Mouse (Mus musculus) spleen, embryonic (tissue): ENCODE results near the gene Ntm.

ENCODE experiments used
- CTCF ChIA-PET: fragments of 350-600 bp; sonication (Branson Sonifier 250); formaldehyde crosslinking; loops from one replicate; lab custom pipeline; 2022; lab: Charles Lee

The Ntm gene

DNA sequence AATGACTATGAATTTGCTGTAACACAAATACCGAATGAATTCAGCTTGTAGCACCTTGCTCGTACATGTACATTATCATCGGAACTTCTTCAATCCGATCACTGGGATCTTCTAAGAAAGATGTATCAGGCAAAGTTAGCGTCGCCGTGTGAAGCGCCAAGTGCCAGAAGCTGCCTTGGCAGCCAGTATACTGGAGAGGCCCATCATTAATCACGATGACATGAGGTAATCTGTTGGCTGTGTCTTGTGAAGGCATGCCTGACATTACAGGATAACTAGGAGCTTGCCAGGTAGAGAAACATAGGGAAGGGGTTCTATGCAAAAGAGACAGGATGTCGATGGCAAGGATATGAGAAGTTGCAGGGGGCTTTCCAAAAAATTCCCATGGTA is 376.6 kb downstream of the Ntm start:
- CTCF ChIA-PET: no interaction called here

DNA sequence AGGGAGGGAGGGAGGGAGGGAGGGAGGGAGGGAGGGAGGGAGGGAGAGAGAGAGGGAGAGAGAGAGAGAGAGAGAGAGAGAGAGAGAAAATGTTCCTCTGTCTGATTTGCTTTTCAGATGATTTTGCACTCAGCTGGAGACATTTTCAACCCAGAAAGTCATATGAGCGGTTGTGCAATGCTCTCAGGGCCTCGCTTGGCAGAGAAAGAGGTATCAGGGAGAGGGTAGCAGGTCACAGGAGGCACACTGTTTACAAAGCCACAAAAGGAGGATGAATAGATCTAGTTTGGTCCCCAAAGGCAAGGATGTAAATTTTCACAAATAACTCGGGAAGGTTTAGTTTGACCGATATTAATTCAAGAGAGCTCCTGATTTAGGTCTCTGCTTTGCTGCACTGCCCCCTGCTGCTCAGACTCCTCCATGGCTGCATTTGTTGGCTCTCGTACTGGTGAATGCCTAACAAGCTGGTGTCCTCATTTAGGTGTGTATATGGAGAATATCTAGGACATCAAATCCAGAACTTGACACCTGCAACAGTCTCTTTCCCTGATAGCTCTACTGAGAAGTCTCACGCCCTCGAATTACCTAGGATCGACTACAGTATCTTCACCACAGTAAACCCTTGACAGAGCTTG is 377.1 kb downstream of the Ntm start:
- CTCF ChIA-PET: no interaction called here

DNA sequence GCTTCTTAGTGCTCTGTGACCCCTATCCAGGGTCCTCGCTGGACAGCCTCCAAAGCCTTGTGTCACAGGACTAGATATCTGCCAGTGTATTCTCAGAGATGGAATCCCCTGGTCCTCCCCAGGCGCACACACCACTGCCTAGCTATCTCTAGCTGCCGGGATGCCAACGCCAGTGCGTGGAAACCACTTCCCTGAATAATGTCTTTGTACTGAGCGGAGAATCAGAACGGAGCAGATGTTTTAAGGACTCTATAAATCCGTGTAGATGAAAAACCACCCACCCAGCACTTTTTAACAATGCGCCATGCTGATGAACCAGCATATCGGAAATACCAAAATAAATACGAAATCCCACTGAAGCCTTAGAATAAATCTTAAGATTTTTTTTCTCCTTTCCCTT is 384.7 kb downstream of the Ntm start:
- CTCF ChIA-PET: no interaction called here

DNA sequence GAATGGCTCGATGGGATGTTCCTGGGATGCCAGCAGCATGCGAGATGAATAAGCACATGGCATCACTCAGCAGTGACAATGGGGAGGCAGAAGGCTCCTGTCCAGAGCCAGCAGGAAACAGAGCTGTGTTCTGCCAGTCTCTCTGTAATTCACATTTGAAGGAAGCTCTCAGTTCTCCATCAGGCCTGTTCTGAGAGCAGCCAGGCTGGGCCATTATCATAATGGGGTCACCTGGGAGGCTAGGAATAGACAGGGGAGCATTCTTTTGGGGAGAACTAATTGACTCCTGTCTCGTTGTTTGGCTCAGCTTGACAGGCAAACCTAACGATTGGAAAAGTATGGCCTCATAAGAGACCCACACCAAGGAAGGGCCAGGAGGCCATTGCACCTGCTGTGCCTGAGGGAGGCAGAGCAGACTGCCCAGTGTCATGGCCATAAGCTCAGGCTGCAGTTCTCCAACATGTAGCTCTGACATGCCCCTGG is 386.8 kb downstream of the Ntm start:
- CTCF ChIA-PET: no interaction called here

DNA sequence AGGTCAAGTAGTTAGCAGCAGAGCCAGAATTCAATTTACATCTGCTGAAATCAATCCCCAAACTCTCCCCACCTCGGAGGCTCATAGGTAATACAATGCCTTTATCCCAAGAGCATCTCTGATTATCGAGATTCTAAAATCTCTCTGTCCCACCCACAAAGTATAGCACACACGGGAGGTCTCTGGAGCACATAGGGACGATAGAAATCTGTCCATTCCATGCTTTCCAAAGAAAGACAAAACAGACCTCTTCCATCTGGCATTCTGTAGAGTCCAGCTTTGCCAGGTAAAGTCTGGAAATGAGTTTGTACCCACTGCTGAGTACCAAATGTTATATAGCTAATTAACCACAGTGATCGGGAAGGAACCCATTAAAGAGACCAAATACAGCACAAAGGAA is 388.4 kb downstream of the Ntm start:
- CTCF ChIA-PET: no interaction called here

DNA sequence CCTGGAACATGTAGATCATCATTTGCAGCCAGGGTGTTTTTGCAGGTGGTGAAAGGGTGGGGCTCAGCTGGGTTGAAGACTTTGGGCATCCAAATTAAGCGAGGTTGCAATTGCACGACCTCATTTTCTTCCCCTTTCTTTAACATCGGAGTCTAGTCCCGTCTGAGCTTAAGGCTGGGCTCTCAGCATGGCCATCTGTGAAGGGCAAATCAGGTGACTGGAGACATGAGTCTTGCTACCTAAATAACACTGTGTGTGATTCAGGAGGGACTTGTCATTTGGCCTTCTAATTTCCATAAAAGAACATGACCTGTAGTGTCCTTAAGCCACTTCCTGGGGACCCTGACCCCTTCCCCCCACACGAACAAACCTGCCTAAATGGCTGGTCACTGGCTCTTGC is 394.4 kb downstream of the Ntm start:
- CTCF ChIA-PET: no interaction called here

DNA sequence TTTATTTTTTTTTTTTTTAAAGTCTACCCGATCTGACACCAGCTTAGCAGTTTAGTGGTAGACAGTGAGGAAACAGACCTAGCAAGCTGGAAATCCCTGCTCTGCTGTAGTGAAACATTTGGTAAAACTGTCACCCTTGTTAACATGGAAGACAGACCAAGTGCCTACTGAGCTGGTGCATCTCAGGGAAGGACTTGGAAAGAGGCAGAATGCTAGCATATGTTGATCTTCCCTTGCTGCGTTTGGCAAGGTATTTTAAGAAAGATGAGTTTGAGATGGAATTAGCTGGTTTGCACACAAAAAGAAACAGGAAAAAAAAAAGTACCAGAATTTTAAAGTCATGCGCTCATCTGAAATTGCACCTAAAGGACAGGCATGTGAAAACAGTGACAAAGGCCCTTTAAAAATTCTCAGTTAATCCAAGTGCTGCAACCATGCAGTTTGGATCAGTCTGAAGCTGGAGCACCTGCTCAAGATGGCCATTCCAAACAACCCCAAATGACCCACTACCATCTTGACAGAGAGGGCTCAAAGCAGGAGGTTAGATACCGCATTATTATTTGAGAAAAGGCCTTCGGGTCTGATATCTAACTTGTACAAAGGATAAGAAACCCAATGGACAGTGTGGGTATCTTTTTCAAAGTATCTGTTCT is 400.4 kb downstream of the Ntm start:
- CTCF ChIA-PET: no interaction called here

DNA sequence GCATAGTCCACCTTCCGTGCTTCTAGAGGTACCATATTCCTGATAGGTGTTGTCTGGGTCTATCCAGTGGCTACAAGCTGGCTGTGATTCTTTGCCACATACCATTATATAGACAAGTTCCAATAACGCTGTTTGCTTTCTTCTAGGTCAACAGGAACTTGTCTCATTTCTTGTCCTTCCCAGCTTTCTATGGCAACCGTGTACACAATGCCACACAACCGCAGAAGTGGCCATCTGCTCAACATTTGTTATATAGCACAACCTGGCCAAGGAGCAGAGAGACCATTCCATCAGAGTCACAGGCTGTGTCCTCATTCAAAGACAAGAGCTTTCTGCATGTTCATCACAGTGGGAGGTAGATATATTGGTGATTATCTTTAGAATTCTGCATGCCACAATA is 404.0 kb downstream of the Ntm start:
- CTCF ChIA-PET: no interaction called here

DNA sequence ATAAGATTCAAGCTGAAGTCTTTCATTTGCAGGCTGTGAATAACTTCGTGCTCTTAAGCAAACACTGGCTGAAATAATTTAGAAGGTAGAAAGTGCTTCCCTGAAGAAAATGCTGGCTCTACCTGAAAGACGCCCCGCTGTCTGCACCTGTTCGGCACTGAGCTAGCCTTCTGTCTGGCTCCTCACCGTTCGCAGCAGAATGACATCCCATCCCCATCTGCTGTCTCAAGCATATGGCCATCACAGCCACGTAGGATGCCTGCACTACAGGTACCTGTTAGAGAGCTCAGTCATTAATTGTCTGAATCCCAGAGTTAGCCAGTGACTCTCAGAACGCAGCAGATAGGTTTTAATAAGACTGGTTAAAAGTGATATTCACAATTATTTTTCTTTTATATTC is 412.4 kb downstream of the Ntm start:
- CTCF ChIA-PET: interaction anchor here (0.6 kb wide), 1 partner anchor 1151 kb away, joined by 4 read pairs; no protein-coding TSS in a partner anchor

DNA sequence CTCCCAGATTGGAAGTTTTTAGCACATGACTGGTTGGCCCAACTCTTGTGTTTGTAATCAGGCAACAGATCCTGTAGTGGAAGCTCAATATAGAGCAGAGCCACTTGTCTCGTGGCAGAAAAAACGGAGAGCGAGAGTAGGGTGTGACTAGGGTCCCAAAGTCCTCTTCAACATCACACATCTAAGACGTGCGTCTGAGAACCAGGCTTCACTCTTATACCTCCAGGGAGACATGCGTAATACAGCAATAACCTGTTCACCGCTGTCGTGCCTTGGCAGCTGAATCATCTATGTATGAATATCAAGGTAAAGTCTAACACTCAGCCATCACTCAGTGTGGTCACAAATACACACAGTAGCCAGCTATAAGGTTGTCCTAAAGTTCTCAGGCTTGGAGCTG is 412.8 kb downstream of the Ntm start:
- CTCF ChIA-PET: interaction anchor here (0.6 kb wide), 1 partner anchor 1151 kb away, joined by 4 read pairs; no protein-coding TSS in a partner anchor

DNA sequence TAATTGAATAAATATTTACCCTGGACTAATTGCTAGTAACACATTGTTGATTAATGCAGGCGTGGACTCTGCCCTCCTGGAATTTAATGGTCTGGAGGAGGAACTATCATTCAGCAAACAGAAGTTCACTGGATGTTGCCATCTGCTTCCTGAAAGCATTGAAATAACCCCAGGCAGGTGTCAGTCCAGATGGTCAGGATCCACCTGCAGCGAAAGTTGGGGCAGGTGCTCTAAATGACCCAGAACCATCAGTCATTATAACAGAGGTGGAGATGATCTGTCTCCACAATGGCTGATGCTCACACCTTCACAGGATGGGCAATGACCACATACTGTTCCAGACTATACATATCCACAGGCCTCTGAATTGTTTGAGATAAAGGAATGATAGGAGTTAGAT is 426.5 kb downstream of the Ntm start:
- CTCF ChIA-PET: no interaction called here

DNA sequence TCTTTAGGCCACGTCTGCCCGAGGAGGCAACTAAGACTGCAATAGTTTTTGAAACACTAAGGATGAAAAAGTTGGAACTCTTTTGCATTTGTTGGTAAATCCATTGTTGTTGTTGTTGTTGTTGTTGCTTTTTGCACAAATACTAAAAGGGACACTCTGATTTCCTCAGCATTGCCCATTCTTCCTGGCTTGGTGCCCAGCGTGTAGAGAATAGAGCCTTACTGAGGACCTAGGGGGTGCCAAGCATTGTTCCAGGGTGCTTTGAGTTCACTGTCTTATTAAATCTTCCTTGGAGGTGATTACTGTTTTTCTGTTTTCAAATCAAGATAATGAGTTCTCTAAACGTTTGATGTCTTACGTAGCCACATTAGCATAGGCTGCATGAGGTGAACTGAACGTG is 428.2 kb downstream of the Ntm start:
- CTCF ChIA-PET: no interaction called here

DNA sequence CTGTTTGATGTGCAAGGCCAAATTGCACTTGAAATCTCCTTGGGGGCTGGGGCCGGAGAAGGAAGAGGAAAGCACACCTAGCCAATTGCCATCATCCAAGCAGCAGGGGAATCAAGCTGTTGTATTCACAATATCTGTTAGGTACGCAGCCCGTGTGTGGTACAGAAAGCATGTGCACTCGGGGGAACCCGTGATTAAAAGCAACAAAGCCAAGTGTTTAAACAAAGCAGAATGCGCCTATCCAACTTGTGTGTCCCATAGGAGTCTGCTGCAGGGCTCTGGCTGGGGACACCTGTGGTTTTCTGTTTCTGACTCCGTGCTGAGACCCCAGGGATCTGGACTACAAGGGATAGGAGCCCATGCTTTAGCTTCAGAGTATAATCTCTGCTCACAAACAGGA is 428.6 kb downstream of the Ntm start:
- CTCF ChIA-PET: no interaction called here

DNA sequence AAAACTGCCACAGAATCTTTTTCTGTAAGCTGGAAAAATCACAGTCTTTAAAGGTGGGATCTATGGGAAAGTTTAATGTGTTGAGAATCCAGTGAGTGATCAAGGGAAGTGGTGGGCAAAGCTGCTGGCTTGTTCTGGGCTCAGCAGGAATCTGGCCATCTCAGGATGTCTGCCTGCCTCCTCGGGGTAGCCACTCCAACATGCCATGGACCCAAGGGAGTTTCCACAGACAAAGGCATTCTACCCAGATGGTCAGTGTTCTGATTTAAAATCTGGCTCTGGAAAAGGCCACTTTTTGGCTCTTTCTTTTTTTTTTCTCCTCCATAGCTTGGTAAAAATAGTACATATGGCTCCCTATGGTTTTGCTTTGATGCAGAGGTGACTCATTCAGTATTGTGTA is 429.4 kb downstream of the Ntm start:
- CTCF ChIA-PET: no interaction called here

DNA sequence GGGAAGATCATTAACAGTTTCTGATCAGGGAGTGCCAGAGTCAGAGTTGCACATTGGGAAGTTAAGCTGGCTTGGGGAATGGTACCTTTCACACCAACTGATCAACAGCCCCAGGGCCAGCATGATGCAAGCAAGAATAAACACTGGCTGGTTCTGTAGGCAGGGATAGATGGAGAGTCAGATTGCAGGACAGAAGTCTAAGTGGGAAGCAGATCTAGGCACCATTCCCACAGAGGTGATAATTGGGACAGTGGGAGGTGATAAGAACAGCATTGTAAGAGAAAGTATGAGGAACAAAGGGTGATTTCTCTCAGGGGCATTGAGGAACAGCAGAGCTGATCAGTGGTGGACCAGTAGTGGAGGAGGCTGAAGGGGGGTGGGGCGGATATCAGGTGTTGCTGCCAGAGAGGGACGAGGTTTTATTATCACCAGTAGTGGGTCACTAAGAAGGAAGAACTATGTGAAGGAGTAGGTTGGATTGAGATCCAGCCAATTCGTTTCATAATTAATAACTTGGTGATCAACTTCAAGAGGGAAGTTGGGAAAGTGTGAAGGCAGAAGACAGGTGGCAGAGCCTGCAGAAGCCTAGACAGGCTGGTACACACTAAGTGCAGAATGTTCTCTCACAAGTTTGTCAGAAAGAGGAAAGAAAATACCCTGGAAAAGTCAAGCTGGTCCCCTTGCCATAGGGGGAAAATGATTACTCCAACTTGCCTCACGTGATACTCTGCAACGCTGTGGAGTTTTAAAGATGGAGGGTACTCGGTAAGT is 431.6 kb downstream of the Ntm start:
- CTCF ChIA-PET: no interaction called here

DNA sequence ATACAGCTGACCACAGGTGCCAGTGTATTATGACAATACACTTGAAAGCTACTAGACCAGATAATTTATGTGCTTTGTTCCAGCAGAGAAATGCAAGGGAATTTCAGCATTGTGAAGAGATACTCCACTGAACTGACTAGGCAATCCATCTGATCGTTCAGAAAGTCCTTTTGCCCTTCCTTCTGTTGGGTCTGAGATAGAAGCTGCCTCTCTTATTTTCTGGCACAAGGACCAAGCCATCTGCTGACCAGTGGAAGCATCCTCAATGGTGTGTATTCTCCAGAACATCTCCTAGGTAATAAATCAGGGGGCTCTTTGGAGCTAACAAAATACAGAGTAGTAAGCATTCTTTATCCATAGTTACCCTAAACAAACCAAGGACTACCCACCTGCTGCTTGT is 438.8 kb downstream of the Ntm start:
- CTCF ChIA-PET: no interaction called here

DNA sequence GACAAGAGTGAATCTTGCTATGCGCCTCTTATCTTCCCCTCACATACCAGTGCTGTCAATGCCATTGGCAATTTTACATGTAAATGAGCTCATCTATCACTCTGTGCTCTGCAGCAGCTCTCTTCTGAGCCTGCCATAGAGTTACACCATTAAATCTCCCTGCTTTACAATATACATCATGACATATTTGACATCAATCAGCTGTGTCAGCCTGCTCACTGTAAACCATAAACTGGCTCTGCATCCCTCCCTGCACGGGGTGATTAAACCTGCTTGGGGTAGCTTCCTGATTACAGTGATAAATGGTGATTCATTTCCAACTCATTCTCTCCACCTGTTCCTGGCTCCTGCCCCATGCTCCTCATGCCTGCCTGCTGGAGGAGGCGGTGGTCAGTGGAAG is 439.7 kb downstream of the Ntm start:
- CTCF ChIA-PET: no interaction called here

DNA sequence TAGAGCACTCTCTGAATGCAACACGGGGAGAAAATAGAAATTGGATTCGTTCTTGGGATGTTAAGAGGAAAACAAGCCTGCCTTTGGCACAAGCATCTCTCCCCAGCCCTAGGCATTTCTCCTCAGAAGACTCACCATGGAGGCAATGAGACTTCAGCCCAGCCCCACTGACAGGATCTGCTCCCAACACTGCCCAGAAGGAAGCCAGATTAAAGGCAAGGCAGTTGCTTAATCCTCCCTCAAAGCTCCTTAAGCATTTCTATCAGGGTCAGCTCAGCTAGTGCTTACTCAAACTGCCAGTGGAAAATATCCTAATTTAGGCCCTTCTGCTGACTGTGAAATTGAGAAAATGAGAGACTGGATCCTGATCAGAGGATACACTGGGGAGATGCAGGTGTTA is 443.8 kb downstream of the Ntm start:
- CTCF ChIA-PET: no interaction called here

DNA sequence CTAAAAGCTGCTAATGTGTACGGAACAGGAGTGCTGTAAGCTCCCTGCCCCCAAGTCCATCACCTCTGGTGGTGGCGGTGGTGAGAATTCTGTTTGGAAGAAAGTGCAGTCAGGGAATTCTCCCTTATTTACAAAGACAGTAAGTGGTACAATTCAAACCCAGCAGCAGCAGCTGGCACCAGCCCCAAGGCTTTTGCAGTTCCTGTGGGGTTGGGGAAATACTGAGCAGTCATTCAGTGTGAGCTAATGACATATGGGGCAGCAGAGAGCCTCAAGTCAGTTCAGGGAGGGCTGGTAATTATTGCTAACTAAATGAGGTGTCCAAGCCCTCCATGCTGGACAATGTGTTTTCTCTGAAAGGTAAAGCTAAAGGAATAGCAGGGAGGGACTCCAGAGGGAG is 446.3 kb downstream of the Ntm start:
- CTCF ChIA-PET: no interaction called here

DNA sequence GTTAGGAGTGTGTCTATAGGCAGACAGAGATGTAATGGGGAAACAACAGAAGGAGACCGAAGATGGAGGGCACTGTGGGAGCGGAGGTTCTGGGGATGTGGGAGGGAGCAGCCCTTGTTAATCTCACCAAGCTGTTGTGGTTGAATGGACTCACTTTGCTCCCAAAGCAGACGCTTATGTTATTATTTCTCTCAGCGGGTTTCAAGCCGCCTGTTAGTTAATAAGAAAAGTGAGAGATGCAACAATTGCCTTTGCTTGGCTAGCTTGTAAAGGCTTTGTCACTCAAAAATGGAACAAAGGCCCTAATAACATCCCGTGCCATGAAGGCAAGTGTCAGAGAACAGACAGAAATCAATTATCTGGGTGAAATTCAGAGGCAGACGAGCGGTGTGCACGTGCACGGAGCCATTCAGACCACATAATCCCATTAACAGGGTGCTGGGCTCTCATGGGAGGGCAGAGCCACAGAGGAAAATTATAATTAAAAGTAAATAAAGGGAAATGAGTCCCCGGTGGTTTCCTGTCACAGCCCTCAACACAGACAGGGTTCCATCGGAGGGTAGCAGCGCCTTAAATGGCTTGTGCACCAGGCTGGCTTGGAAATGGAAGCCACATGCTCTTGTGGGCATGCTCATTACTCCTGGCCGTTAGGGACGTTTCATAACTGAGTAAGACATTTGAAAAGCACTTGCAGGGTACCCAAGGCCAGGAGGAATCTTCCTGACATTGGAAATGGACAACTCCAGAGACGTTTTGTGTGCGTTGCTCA is 448.2 kb downstream of the Ntm start:
- CTCF ChIA-PET: no interaction called here

DNA sequence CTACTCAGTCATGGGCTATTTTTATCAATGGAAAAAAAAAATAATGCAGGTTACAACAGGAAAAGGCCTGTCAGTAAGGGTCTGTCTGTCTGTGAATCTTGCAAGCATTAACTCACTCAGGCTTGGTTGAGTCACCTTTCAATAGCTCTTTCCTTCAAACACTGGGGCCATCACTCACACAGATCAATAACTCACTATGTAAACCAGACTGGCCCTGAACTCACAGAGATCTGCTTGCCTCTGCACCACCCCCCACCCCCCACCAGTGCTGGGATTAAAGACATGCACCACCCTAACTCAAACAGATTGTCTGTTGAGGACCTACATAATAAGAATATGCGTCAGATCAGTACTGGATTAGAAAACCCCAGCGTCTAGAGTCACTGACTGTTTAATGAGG is 466.9 kb downstream of the Ntm start:
- CTCF ChIA-PET: no interaction called here

DNA sequence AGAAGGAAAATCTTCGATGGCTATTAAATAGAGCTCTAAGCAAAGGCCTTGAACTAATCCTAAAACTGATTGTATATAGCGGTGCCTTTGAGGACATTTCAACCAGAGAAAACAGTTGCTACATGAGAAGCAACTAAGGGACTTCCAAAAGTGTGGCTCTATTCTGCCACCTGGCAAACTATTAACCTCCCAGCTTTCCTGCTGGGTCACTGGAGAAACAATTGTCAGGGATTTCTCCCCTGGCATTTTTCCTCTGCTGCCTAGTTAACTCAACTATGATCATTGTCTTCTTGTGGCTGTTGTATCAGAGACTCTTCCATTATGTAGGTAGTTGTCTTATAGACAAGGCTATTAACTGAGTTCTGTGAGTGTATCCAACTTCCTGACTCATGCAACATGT is 480.7 kb downstream of the Ntm start:
- CTCF ChIA-PET: no interaction called here
